Mouse (Mus musculus): Measurements from ENCODE around the gene Gna13. TPM values are rescaled to one million over a fixed set of nuclear protein-coding genes. Genes with fewer than 3 reads are reported as not detected.

The Gna13 gene
- total and polyA plus RNA-seq, 3 experiments, result 51.0 to 102 (median 56.6) TPM

- peaks cover 4% of the 10 kb centered on the region in 2 experiments; a peak in 3 of 4 replicates for H3K4me1 ChIP-seq (ENCODE audit: control insufficient read depth in 1 of 2, insufficient read depth in 2 of 2, low read length in 2 of 2)
- no peak overlapping the region for H3K27ac ChIP-seq (ENCODE audit: control insufficient read depth, low read depth, low read length)
- TF ChIP-seq ELF1 (IDR thresholded peaks at IDR 0.05; ENCODE audit: low read depth, low read length) (no peak), TAL1 (IDR thresholded peaks at IDR 0.05; ENCODE audit: low read length) (no peak)
- H3K27me3 ChIP-seq (ENCODE audit: control insufficient read depth in 1 of 2, insufficient read depth in 2 of 2, low read length in 2 of 2), result no peaks in the 10 kb centered on the region
- H3K9me3 ChIP-seq (replicated peaks; ENCODE audit: insufficient read depth, low read length), result no peaks in the 10 kb centered on the region
- no peaks in the 10 kb centered on the region for H3K79me2 ChIP-seq (ENCODE audit: control insufficient read depth, insufficient read depth, low read length, poor library complexity)
- no peak overlapping the region for H3K4me3 ChIP-seq (ENCODE audit: control insufficient read depth in 1 of 2, insufficient read depth in 1 of 2, low read depth in 2 of 2, low read length in 2 of 2)
- no peak overlapping the region for H3K9ac ChIP-seq (ENCODE audit: control insufficient read depth, low read depth, low read length, poor library complexity, severe bottlenecking)
- 0 out of 4 replicates have a peak, but pooled peaks cover 0 to 2% of the 10 kb centered on the region in 2 experiments for H3K36me3 ChIP-seq (ENCODE audit: control insufficient read depth in 1 of 2, insufficient read depth in 2 of 2, low read length in 2 of 2)
- no peak for DNase-seq (ENCODE audit: low read depth, low spot score)
Observed at GRCm38 (mm10) chr11:109414802-109415201, 52.2 kb downstream of the Gna13 start.

- H3K36me3 ChIP-seq (ENCODE audit: control insufficient read depth in 1 of 2, insufficient read depth in 2 of 2, low read length in 2 of 2), result peaks cover 0 to 5% of the 10 kb centered on the region in 2 experiments; a peak in 1 of 4 replicates
- no peak for DNase-seq (ENCODE audit: low read depth, low spot score)
- TF ChIP-seq ZMIZ1 (IDR thresholded peaks at IDR 0.05; ENCODE audit: low read depth, low read length), result no peak
- no peak for TF ChIP-seq GABPA (IDR thresholded peaks at IDR 0.05; ENCODE audit: low read depth, low read length)
- no peak for TF ChIP-seq CHD2 (IDR thresholded peaks at IDR 0.05; ENCODE audit: low read length)
- TF ChIP-seq HCFC1 (IDR thresholded peaks at IDR 0.05; ENCODE audit: low read depth, low read length), result no peak
- no peak for TF ChIP-seq POLR2AphosphoS2 (IDR thresholded peaks at IDR 0.05; ENCODE audit: low read length)
- no peak for TF ChIP-seq TAL1 (IDR thresholded peaks at IDR 0.05; ENCODE audit: low read length)
- TF ChIP-seq MAZ (IDR thresholded peaks at IDR 0.05; ENCODE audit: low read depth, low read length), result no peak
- H3K4me3 ChIP-seq (ENCODE audit: control insufficient read depth in 1 of 2, insufficient read depth in 1 of 2, low read depth in 2 of 2, low read length in 2 of 2), result no peak overlapping the region
- H3K4me1 ChIP-seq (ENCODE audit: control insufficient read depth in 1 of 2, insufficient read depth in 2 of 2, low read length in 2 of 2), result peaks cover 4 to 9% of the 10 kb centered on the region in 2 experiments; a peak in 3 of 4 replicates
- no peaks in the 10 kb centered on the region; the same call in 1 of the 2 replicates for H3K79me2 ChIP-seq (ENCODE audit: control insufficient read depth, insufficient read depth, low read length, poor library complexity)
- no peak overlapping the region for H3K9ac ChIP-seq (ENCODE audit: control insufficient read depth, low read depth, low read length, poor library complexity, severe bottlenecking)
- H3K9me3 ChIP-seq (replicated peaks; ENCODE audit: insufficient read depth, low read length), result no peaks in the 10 kb centered on the region
- no peaks in the 10 kb centered on the region for H3K27me3 ChIP-seq (ENCODE audit: control insufficient read depth in 1 of 2, insufficient read depth in 2 of 2, low read length in 2 of 2)
- no peak overlapping the region for H3K27ac ChIP-seq (ENCODE audit: control insufficient read depth, low read depth, low read length)
Observed at GRCm38 (mm10) chr11:109416709-109417420, 54.2 kb downstream of the Gna13 start.

- no peak for TF ChIP-seq RCOR1 (IDR thresholded peaks at IDR 0.05; ENCODE audit: low read depth, low read length)
- TF ChIP-seq HCFC1 (IDR thresholded peaks at IDR 0.05; ENCODE audit: low read depth, low read length), result no peak
- TF ChIP-seq CHD1 (IDR thresholded peaks at IDR 0.05; ENCODE audit: low read depth, low read length), result no peak
- TF ChIP-seq ETS1 (IDR thresholded peaks at IDR 0.05; ENCODE audit: low read depth, low read length), result no peak
- TF ChIP-seq RAD21 (IDR thresholded peaks at IDR 0.05; ENCODE audit: low read depth, low read length), result no peak
- TF ChIP-seq MXI1 (IDR thresholded peaks at IDR 0.05; ENCODE audit: low read depth, low read length), result no peak
- no peak for TF ChIP-seq MYC (IDR thresholded peaks at IDR 0.05; ENCODE audit: low read depth, low read length)
- no peak for TF ChIP-seq KAT2A (conservative IDR thresholded peaks at IDR 0.05; ENCODE audit: low read depth, low read length)
- TF ChIP-seq GATA1 (IDR thresholded peaks at IDR 0.05; ENCODE audit: low read depth, low read length), result no peak
- TF ChIP-seq NRF1 (IDR thresholded peaks at IDR 0.05; ENCODE audit: insufficient read depth, low read depth, low read length, poor library complexity, severe bottlenecking), result no peak
- no peak for TF ChIP-seq MEF2A (IDR thresholded peaks at IDR 0.05; ENCODE audit: extremely low read depth, insufficient replicate concordance, low read depth, low read length, poor library complexity, severe bottlenecking)
- TF ChIP-seq BHLHE40 (IDR thresholded peaks at IDR 0.05; ENCODE audit: borderline replicate concordance, low read depth, low read length), result no peak
- TF ChIP-seq SIN3A (IDR thresholded peaks at IDR 0.05; ENCODE audit: low read length), result no peak
- TF ChIP-seq MYB (IDR thresholded peaks at IDR 0.05; ENCODE audit: low read depth, low read length), result no peak
- TF ChIP-seq MAFK (IDR thresholded peaks at IDR 0.05; ENCODE audit: borderline replicate concordance, low read depth, low read length), result no peak
- TF ChIP-seq POLR2AphosphoS2 (IDR thresholded peaks at IDR 0.05; ENCODE audit: low read length), result no peak
- Histone ChIP-seq H3K27ac (ENCODE audit: control insufficient read depth, low read depth, low read length) (no peak overlapping the region), H3K36me3 (ENCODE audit: control insufficient read depth in 1 of 2, insufficient read depth in 2 of 2, low read length in 2 of 2) (peaks cover 0 to 5% of the 10 kb centered on the region in 2 experiments; a peak in 1 of 4 replicates), H3K9ac (ENCODE audit: control insufficient read depth, low read depth, low read length, poor library complexity, severe bottlenecking) (no peak overlapping the region), H3K4me1 (ENCODE audit: control insufficient read depth in 1 of 2, insufficient read depth in 2 of 2, low read length in 2 of 2) (peaks cover 4 to 9% of the 10 kb centered on the region in 2 experiments; a peak in 3 of 4 replicates), H3K79me2 (ENCODE audit: control insufficient read depth, insufficient read depth, low read length, poor library complexity) (no peaks in the 10 kb centered on the region; the same call in 1 of the 2 replicates), H3K27me3 (ENCODE audit: control insufficient read depth in 1 of 2, insufficient read depth in 2 of 2, low read length in 2 of 2) (no peaks in the 10 kb centered on the region), H3K4me3 (ENCODE audit: control insufficient read depth in 1 of 2, insufficient read depth in 1 of 2, low read depth in 2 of 2, low read length in 2 of 2) (no peak overlapping the region), H3K9me3 (replicated peaks; ENCODE audit: insufficient read depth, low read length) (no peaks in the 10 kb centered on the region)
- no peak for DNase-seq (ENCODE audit: low read depth, low spot score)
Observed at GRCm38 (mm10) chr11:109417472-109418040, 54.9 kb downstream of the Gna13 start.

Measured in MEL (cell line).